Mouse (Mus musculus) hindbrain, embryonic 13.5 days (tissue): ENCODE measurements around the gene Lgi1. TPM values are rescaled to one million over a fixed set of nuclear protein-coding genes. Genes with fewer than 3 reads are reported as not detected.
A peak's percentile ranks its signal among the peaks of the same experiment; 100 is the strongest.

Source experiments
- ATAC-seq: fragments of 200-750 bp; cut with Nextera tagmentation; 2 replicates; pipeline ENCODE4 v1.8.0; 2017; ENCODE audit warnings: moderate TSS enrichment; ENCODE audit not compliant: low FRiP score
- H3K27ac ChIP-seq: fragments of 300-500 bp; sonication (generic); 2 replicates; pipeline ENCODE4 v1.5.1; 2015; ENCODE audit warnings: inconsistent platforms, mild to moderate bottlenecking, moderate library complexity
- H3K27me3 ChIP-seq: fragments of 300-500 bp; sonication (generic); 2 replicates; pipeline ENCODE4 v1.6.1; 2015; ENCODE audit warnings: mild to moderate bottlenecking, inconsistent platforms
- H3K36me3 ChIP-seq: fragments of 300-500 bp; sonication (generic); 2 replicates; pipeline ENCODE4 v1.6.1; 2015; ENCODE audit warnings: mild to moderate bottlenecking, inconsistent platforms
- H3K4me1 ChIP-seq: fragments of 300-500 bp; sonication (generic); replicated peaks from 2 replicates; pipeline ENCODE4 v1.6.1; 2015; ENCODE audit warnings: inconsistent platforms
- H3K4me2 ChIP-seq: fragments of 300-500 bp; sonication (generic); 2 replicates; pipeline ENCODE4 v1.6.1; 2015; ENCODE audit warnings: inconsistent platforms, mild to moderate bottlenecking, moderate library complexity
- H3K4me3 ChIP-seq: fragments of 300-500 bp; sonication (generic); 2 replicates; pipeline ENCODE4 v1.5.1; 2015; ENCODE audit warnings: mild to moderate bottlenecking, inconsistent platforms
- H3K9ac ChIP-seq: fragments of 300-500 bp; sonication (generic); 2 replicates; pipeline ENCODE4 v1.6.1; 2015; ENCODE audit warnings: mild to moderate bottlenecking, inconsistent platforms
- H3K9me3 ChIP-seq: fragments of 300-500 bp; sonication (generic); 2 replicates; pipeline ENCODE4 v1.6.1; 2016; ENCODE audit warnings: inconsistent platforms
- WGBS: fragments of 180-500 bp; shearing (Covaris S2); methylation state at CpG from one replicate; pipeline ENCODE4 v1.1.7; 2015; 5-methylcytosine and 5-hydroxymethylcytosine counted together
- polyA plus RNA-seq: library from polyadenylated mRNA; unstranded; fragments of >200 nt; fragmentation: Nextera tagmentation; extraction: Ambion mirVana; gene quantifications from 2 replicates; pipeline ENCODE4 v1.2.1, GENCODE M21; 2015

The Lgi1 gene
- polyA plus RNA-seq, 1 experiment from 2014 or later = 14.0 TPM

DNA sequence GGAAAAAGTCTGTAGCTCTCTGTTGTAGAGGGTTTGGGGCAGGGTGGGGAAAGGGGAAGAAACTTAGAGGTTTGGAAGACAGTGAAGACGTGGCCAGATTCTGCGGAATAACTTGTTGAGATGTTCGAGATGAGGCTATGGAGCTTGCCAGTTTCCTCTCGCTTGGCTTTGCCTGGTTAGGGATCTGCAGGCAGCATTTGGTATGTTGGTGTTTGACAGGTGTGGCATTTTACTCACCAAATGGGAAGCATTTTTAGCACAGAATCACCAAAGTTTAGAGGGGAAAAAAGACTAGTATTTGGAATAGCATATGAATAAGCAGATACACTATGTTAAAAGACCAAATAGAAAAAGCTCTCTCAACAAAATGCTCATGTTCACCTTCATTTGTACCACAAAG lies 54.0 kb downstream of the Lgi1 start:
- H3K9ac ChIP-seq = no peak overlapping the region
- 91% methylated on average over 4 of the region's 4 CpGs for WGBS
- no peak for ATAC-seq

DNA sequence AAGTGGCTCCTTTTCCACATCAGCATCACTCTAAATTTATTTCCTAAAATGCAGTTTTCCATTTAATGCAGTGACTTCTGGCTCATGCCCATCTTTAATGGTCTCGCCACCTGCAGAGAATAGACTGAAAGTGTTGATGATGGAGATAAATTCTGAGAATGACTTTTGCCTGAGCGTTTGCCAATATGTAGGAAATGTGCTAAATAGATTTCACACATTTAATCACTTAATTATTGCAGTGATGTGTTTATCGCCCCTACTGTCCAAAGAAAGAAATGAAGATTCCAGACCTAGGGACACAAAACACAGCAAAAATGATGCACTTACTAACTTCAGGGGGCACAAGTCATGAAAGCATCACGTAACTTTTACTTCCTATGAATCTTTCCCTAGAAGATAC lies 54.8 kb downstream of the Lgi1 start:
- ATAC-seq = no peak
- peaks cover 3% of the 10 kb centered on the region for H3K4me1 ChIP-seq
- whole genome bisulfite sequencing = 91% methylated on average over 4 of the region's 4 CpGs
- no peaks in the 10 kb centered on the region; the same call in 1 of the 2 replicates for H3K9me3 ChIP-seq
- no peaks in the 10 kb centered on the region for H3K36me3 ChIP-seq
- no peak overlapping the region for H3K4me2 ChIP-seq
- no peak overlapping the region for H3K9ac ChIP-seq
- no peak overlapping the region for H3K27ac ChIP-seq
- no peaks in the 10 kb centered on the region for H3K27me3 ChIP-seq
- no peak overlapping the region for H3K4me3 ChIP-seq

More for the DNA sequence above, 54.0 kb downstream of the Lgi1 start:
- H3K36me3 ChIP-seq = no peaks in the 10 kb centered on the region
- no peaks in the 10 kb centered on the region for H3K27me3 ChIP-seq
- H3K4me2 ChIP-seq = no peak overlapping the region
- no peak overlapping the region for H3K4me3 ChIP-seq
- H3K4me1 ChIP-seq = no peaks in the 10 kb centered on the region
- no peak overlapping the region for H3K27ac ChIP-seq
- H3K9me3 ChIP-seq = no peaks in the 10 kb centered on the region; the same call in 1 of the 2 replicates

DNA sequence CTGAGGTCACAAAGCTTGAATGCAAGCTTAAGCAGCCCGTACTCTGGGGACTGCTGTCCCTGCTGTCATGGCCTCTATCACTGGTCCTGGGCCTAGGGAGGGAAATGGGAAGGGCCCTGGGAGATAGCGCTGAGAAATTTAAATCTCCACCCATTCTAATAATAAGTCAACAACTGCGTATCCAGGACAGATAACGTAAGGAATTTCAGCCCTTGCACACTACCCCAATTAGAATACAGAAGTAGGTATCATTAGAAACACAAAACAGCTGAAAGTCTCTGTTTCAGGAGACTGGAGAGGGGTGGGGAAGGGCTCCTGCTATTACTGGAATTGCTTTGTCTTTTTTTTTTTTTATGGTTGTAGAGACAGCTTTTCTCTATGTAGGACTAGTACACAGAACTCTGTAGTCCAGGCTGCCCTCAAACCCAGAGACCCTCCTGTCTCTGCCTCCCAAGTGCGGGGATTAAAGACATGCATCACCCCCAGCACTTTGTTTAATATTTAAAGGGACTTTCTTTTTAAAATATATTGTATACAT lies 56.4 kb downstream of the Lgi1 start:
- no peak for ATAC-seq
- WGBS = 85% methylated on average over 5 of the region's 5 CpGs
- Histone ChIP-seq H3K36me3 (no peaks in the 10 kb centered on the region), H3K27ac (no peak overlapping the region), H3K4me1 (peaks cover 5% of the 10 kb centered on the region), H3K4me3 (no peak overlapping the region), H3K27me3 (no peaks in the 10 kb centered on the region), H3K9ac (no peak overlapping the region), H3K9me3 (no peaks in the 10 kb centered on the region; the same call in 1 of the 2 replicates), H3K4me2 (no peak overlapping the region)

DNA sequence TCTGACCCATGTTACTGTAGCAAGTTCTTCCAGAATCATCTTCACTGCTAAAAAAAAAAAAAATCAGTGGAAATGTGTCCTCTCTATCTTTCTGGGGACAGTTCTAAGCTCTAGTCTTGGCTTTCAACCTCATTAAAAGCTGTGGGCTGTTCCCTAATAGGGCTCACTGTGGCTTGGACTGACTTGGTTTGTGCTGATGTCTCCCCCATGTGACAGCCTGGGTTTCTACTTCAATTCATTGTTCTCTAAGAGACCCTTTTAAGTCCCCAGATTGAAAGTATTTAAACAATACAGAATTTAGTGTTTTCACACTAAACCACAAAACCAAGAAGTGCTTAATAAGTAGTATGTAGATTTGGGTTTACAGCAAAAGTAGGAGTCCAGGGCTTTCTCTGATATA lies 59.4 kb downstream of the Lgi1 start:
- peaks cover 5% of the 10 kb centered on the region for H3K4me1 ChIP-seq
- H3K36me3 ChIP-seq = no peaks in the 10 kb centered on the region
- no peaks in the 10 kb centered on the region for H3K9me3 ChIP-seq
- H3K4me3 ChIP-seq = no peak overlapping the region
- H3K9ac ChIP-seq = no peak overlapping the region
- H3K4me2 ChIP-seq = no peak overlapping the region
- no peaks in the 10 kb centered on the region for H3K27me3 ChIP-seq
- no peak overlapping the region for H3K27ac ChIP-seq
- ATAC-seq = no peak

DNA sequence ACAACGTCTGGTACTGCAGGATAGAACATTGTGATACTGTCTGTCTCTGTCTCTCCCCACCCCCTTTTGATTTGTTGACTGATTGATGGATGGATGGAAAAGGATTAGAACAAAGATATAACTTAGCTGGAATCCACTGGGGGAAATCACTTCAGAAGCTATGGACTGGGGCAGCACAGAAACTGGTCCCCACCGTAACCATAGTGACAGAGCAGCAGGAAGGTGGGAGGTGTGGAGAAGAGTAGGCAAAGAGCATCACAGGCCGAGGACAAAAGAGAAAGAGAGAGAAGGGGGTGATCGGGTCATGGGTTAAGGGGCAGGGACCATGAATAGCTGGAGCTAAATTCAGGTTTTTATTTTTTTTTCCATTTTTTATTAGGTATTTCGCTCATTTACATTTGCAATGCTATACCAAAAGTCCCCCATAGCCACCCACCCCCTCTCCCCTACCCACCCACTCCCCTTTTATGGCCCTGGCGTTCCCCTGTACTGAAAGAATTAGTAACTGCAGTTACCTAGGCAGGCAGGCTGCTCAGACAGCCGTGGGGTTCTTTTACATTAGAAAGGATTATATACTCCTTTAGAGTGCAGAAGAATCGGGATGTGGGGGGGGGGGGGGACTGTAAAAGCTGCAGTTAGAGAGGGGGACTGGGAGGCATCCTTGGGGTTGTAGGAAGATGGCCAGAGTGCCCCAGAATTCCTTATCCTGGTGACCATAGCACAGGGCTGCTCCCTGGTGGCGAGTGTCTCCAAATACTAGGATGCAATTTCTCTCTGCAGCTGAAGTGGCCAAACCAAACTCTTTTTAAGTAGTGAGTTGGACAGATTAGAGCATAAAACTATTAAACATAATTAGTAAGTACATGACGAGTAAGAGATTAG lies 60.1 kb downstream of the Lgi1 start:
- no peak overlapping the region for H3K4me2 ChIP-seq
- H3K27ac ChIP-seq = no peak overlapping the region
- ATAC-seq = peak; percentile 79

DNA sequence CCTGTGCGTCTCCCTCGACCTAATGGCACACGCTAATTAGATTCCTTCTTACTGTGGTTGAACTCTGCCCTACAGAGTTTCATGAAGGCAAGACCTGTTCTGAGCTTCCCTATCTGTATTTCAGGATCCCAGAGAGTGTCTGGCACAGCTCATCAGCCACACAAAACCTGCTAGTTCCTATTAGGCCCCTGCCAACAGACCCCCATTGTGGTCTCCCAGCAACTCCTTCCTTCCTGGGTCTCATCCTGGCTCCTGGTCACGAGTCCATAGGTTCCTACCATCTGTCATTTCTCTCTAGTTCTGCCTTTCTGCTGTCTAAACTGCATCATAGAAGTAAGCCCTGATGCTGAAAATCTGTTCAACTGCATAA lies 60.7 kb downstream of the Lgi1 start:
- H3K4me1 ChIP-seq = peaks cover 5% of the 10 kb centered on the region
- 61% methylated on average over 4 of the region's 4 CpGs for WGBS
- no peak overlapping the region for H3K4me3 ChIP-seq
- H3K4me2 ChIP-seq = no peak overlapping the region
- H3K9me3 ChIP-seq = no peaks in the 10 kb centered on the region
- H3K9ac ChIP-seq = no peak overlapping the region
- H3K27ac ChIP-seq = no peak overlapping the region
- no peaks in the 10 kb centered on the region for H3K36me3 ChIP-seq
- no peak for ATAC-seq
- no peaks in the 10 kb centered on the region for H3K27me3 ChIP-seq

More for the DNA sequence above, 60.1 kb downstream of the Lgi1 start:
- Histone ChIP-seq H3K27me3 (no peaks in the 10 kb centered on the region), H3K4me3 (no peak overlapping the region), H3K4me1 (peaks cover 5% of the 10 kb centered on the region), H3K36me3 (no peaks in the 10 kb centered on the region), H3K9me3 (no peaks in the 10 kb centered on the region), H3K9ac (no peak overlapping the region)
- WGBS = 23% methylated on average over 10 of the region's 10 CpGs

DNA sequence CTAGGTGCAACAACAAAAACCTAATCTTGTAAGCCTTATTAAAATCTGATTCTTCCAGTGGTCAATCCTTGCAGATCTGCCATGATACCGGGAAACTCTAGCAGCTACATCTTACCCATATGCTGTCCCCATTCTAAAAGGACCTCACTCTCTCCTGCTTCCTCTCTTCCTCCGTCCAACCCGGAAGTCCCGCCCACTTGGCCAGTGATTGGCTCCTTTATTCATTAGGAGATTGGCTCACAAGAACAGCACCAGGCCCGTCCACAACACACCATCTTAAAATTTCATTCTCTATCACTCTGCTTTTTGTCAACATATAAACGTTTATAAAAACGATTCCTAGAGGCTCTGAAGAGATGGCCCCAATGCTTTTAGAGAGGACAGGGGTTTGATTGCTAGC lies 61.5 kb downstream of the Lgi1 start:
- WGBS = 92% methylated on average over 7 of the region's 7 CpGs
- ATAC-seq = no peak

DNA sequence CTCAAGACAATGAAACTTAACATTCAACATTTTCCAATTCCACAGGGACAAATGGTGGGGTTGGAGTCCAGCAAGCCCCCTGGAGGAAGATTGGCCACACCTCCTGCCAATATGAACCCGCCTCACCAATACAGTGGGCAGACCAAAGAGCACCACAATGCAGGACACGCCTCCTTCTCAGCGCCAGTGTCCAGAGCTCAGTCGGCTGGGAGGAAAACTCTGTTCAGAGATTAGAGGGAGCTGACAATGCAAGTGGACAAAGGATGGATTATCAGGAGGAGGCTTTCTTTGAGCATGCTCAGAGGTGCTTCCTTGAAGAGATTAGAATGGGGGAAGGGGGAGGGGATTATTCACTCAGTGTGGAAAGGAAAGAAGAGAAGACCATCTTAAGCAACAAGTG lies 62.7 kb downstream of the Lgi1 start:
- Histone ChIP-seq H3K4me1 (peaks cover 7% of the 10 kb centered on the region), H3K36me3 (no peaks in the 10 kb centered on the region), H3K27me3 (no peaks in the 10 kb centered on the region), H3K4me3 (no peak overlapping the region), H3K4me2 (no peak overlapping the region), H3K9me3 (no peaks in the 10 kb centered on the region), H3K9ac (no peak overlapping the region), H3K27ac (no peak overlapping the region)
- no peak for ATAC-seq
- 35% methylated on average over 4 of the region's 4 CpGs for WGBS

More for the DNA sequence above, 61.5 kb downstream of the Lgi1 start:
- H3K4me1 ChIP-seq = peaks cover 5% of the 10 kb centered on the region
- H3K4me2 ChIP-seq = no peak overlapping the region
- H3K27ac ChIP-seq = no peak overlapping the region
- no peaks in the 10 kb centered on the region for H3K27me3 ChIP-seq
- H3K36me3 ChIP-seq = no peaks in the 10 kb centered on the region
- no peak overlapping the region for H3K9ac ChIP-seq
- H3K9me3 ChIP-seq = no peaks in the 10 kb centered on the region
- no peak overlapping the region for H3K4me3 ChIP-seq

DNA sequence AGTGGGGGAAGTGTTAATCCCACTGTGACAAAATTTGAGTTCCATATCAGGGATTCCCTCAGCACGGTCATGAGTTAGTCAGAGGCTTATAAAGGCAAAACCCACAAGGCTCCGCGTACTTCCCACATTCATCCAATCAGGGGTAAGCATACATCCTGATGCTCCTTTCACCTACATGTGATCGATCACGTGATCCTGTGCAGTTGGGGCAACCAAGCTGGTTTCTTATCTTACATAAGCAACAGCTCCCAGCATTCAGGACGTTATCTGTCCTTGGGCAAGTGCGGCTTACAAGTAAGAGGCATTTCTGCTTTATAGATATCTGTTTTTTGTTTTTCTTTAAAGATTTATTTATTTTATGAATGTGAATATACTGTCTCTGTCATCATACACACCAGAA lies 63.7 kb downstream of the Lgi1 start:
- no peak overlapping the region for H3K4me3 ChIP-seq
- no peak overlapping the region for H3K4me2 ChIP-seq
- no peak overlapping the region for H3K9ac ChIP-seq
- H3K36me3 ChIP-seq = no peaks in the 10 kb centered on the region
- 93% methylated on average over 7 of the region's 7 CpGs for WGBS
- ATAC-seq = no peak
- no peaks in the 10 kb centered on the region for H3K9me3 ChIP-seq
- H3K27me3 ChIP-seq = no peaks in the 10 kb centered on the region
- peaks cover 9% of the 10 kb centered on the region for H3K4me1 ChIP-seq
- no peak overlapping the region for H3K27ac ChIP-seq

DNA sequence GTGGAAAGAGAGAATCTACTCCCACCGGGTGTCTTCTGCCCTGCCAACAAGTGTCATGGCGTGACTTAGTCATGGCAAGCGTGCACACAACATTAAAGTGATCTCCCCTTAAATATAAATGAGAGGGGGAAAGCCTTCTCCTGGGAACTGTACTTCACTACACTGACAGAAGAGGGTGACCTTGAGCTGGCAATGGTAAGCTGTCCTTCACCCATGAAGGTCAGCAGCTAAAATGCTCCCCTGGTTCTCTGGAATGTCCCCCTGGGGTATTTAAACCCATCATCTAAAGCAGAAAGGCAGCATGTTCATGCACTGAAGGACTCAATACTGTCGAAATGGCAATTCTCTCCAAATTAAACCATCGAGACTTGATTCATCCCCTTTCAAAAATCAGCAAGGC lies 64.9 kb downstream of the Lgi1 start:
- no peak overlapping the region for H3K4me2 ChIP-seq
- no peak overlapping the region for H3K4me3 ChIP-seq
- no peak for ATAC-seq
- H3K4me1 ChIP-seq = peaks cover 5% of the 10 kb centered on the region
- no peaks in the 10 kb centered on the region for H3K36me3 ChIP-seq
- H3K9ac ChIP-seq = no peak overlapping the region
- WGBS = 86% methylated on average over 5 of the region's 5 CpGs
- no peaks in the 10 kb centered on the region for H3K9me3 ChIP-seq
- H3K27ac ChIP-seq = no peak overlapping the region
- H3K27me3 ChIP-seq = no peaks in the 10 kb centered on the region

DNA sequence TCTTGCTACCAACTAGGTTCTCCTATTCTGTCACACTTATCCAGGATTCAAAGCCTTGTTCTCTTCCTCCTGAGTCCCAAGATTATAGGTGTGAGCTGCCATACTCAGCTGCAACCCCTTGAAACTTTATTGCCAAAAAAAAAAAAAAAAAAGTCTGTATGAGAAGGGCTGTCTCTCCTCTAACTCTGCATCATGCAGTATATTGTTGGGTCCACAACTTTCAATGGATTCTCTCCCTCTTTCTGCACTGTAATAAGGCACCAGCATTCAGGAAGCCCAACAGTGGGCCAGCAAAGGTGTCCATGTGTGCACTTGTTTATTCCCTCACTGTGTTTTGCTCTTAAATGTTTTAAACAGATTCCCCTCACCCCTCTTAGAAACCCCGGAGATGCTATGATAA lies 66.7 kb downstream of the Lgi1 start:
- H3K4me2 ChIP-seq = no peak overlapping the region
- H3K27ac ChIP-seq = no peak overlapping the region
- H3K36me3 ChIP-seq = no peaks in the 10 kb centered on the region
- H3K9ac ChIP-seq = no peak overlapping the region
- 58% methylated on average over 1 of the region's 1 CpGs for WGBS
- no peaks in the 10 kb centered on the region for H3K9me3 ChIP-seq
- no peaks in the 10 kb centered on the region for H3K27me3 ChIP-seq
- no peak overlapping the region for H3K4me3 ChIP-seq
- 0 out of 2 replicates have a peak, but pooled peaks cover 3% of the 10 kb centered on the region for H3K4me1 ChIP-seq
- no peak for ATAC-seq

DNA sequence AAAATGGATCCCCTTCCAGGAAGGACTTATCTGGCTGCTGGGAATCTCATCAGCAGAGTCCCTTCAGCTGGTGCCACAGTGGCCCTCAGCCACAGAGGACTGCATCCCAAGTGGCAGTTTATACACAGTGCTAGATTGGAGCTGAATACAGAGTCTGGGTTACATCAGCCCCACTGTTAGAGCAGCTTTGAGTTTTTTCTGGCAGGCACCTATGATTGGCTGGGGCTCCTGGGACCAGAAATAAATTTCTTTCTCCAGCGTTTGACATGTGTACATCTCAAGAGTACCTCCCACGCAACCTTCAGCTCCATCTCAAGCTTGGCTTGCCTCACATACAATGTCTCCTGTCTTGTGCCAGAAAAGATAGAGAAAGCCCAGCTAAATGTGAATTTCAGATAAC lies 67.9 kb downstream of the Lgi1 start:
- Histone ChIP-seq H3K36me3 (no peaks in the 10 kb centered on the region), H3K9ac (no peak overlapping the region), H3K9me3 (no peaks in the 10 kb centered on the region), H3K27me3 (no peaks in the 10 kb centered on the region), H3K4me2 (no peak overlapping the region), H3K27ac (no peak overlapping the region), H3K4me1 (0 out of 2 replicates have a peak, but pooled peaks cover 3% of the 10 kb centered on the region), H3K4me3 (no peak overlapping the region)
- no peak for ATAC-seq
- WGBS = 67% methylated on average over 2 of the region's 2 CpGs

DNA sequence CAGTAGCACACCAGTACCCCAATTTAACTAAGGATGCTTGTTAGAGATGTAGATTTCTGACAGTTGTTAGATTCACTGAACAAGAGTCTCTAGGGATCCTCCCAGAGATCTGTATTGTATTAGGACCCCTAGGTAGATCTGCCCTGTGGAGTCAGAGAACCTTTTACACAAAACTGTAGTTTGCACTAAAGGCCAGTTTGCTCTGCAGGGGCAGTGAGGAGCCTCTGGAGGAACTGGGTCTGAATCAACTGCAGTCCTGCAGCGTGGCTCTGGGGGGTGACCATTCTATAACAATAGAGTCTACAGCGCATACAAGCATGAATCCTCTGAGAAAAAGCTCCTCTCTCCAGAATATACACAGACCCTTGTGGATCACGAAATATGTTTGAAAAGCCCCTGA lies 68.5 kb downstream of the Lgi1 start:
- ATAC-seq = no peak
- Histone ChIP-seq H3K9ac (no peak overlapping the region), H3K4me1 (0 out of 2 replicates have a peak, but pooled peaks cover 3% of the 10 kb centered on the region), H3K36me3 (no peaks in the 10 kb centered on the region), H3K9me3 (no peaks in the 10 kb centered on the region), H3K27ac (no peak overlapping the region), H3K4me2 (no peak overlapping the region), H3K4me3 (no peak overlapping the region), H3K27me3 (no peaks in the 10 kb centered on the region)
- 40% methylated on average over 3 of the region's 3 CpGs for WGBS
